Mouse (Mus musculus) liver, embryonic 11.5 days (tissue): Measurements from ENCODE around the gene Bpifb9a. TPM values are rescaled to one million over a fixed set of nuclear protein-coding genes. Genes with fewer than 3 reads are reported as not detected.
A peak's percentile ranks its signal among the peaks of the same experiment; 100 is the strongest.
"Not testable (repeated sequence)": the region's sequence is repeated elsewhere in the genome, so short reads cannot be mapped to it uniquely, and the experiment has no call there.

Experiments used
- ATAC-seq: fragments of 200-750 bp; cut with Nextera tagmentation; replicated peaks from 2 replicates; pipeline ENCODE4 v1.8.0; 2017; ENCODE audit warnings: moderate number of reproducible peaks, mild to moderate bottlenecking, moderate TSS enrichment, moderate library complexity; ENCODE audit not compliant: low FRiP score
- DNase-seq: peaks from one replicate; pipeline ENCODE4 v3.0.0-alpha.2; 2017; ENCODE audit warnings: low spot score
- H3K27ac ChIP-seq: fragments of 300-500 bp; sonication (generic); 2 replicates; pipeline ENCODE4 v1.5.1; 2014; ENCODE audit warnings: mild to moderate bottlenecking, low read depth, low read length, control low read depth
- H3K27me3 ChIP-seq: fragments of 300-500 bp; sonication (generic); replicated peaks from 2 replicates; pipeline ENCODE4 v1.6.1; 2014; ENCODE audit warnings: low read length, mixed read lengths; ENCODE audit not compliant: control insufficient read depth, insufficient read depth
- H3K36me3 ChIP-seq: fragments of 300-500 bp; sonication (generic); 2 replicates; pipeline ENCODE4 v1.6.1; 2014; ENCODE audit warnings: mild to moderate bottlenecking, low read length, moderate library complexity, mixed read lengths; ENCODE audit not compliant: control insufficient read depth, insufficient read depth
- H3K4me1 ChIP-seq: fragments of 300-500 bp; sonication (generic); replicated peaks from 2 replicates; pipeline ENCODE4 v1.6.1; 2014; ENCODE audit warnings: low read length, mixed read lengths; ENCODE audit not compliant: control insufficient read depth, insufficient read depth
- H3K4me2 ChIP-seq: fragments of 300-500 bp; sonication (generic); 2 replicates; pipeline ENCODE4 v1.6.1; 2014; ENCODE audit warnings: mild to moderate bottlenecking, control low read depth, moderate library complexity
- H3K4me3 ChIP-seq: fragments of 300-500 bp; sonication (generic); 2 replicates; pipeline ENCODE4 v1.5.1; 2014; ENCODE audit warnings: low read depth, low read length, control low read depth
- H3K9ac ChIP-seq: fragments of 300-500 bp; sonication (generic); 2 replicates; pipeline ENCODE4 v1.6.1; 2014; ENCODE audit warnings: low read depth, low read length, control low read depth
- H3K9me3 ChIP-seq: fragments of 300-500 bp; sonication (generic); 2 replicates; pipeline ENCODE4 v1.6.1; 2016; ENCODE audit warnings: low read length, inconsistent platforms, mixed read lengths; ENCODE audit not compliant: control insufficient read depth
- WGBS: fragments of 180-500 bp; shearing (Covaris S2); extraction: QIAGEN DNeasy Blood & Tissue Kit; methylation state at CpG from one replicate; pipeline ENCODE4 v1.1.7; 2014; 5-methylcytosine and 5-hydroxymethylcytosine counted together
- polyA plus RNA-seq: library from polyadenylated mRNA; unstranded; fragments of >200 nt; fragmentation: Nextera tagmentation; extraction: Ambion mirVana; gene quantifications from 2 replicates; pipeline ENCODE4 v1.2.1, GENCODE M21; 2014

The Bpifb9a gene
- polyA plus RNA-seq, 1 experiment from 2014 or later: not detected

- not testable (repeated sequence) for H3K36me3 ChIP-seq, H3K27me3 ChIP-seq, H3K9ac ChIP-seq, H3K9me3 ChIP-seq, H3K4me3 ChIP-seq, H3K4me2 ChIP-seq, DNase-seq, H3K4me1 ChIP-seq, H3K27ac ChIP-seq, ATAC-seq
- WGBS: 88% methylated on average over 3 of the region's 3 CpGs
These were observed 34.2 kb downstream of the Bpifb9a start for GRCm38 (mm10) chr2:154291866-154292265.

GRCm38 (mm10) chr2:154292833-154293232 is 35.2 kb downstream of the Bpifb9a start:
- DNase-seq: no peak
- ATAC-seq: no peak
- H3K9me3 ChIP-seq: no peaks in the 10 kb centered on the region
- no peak overlapping the region for H3K9ac ChIP-seq
- no peaks in the 10 kb centered on the region for H3K4me1 ChIP-seq
- H3K4me2 ChIP-seq: no peak overlapping the region
- H3K27me3 ChIP-seq: no peaks in the 10 kb centered on the region
- 67% methylated on average over 1 of the region's 1 CpGs for WGBS
- H3K36me3 ChIP-seq: no peaks in the 10 kb centered on the region
- no peak overlapping the region for H3K4me3 ChIP-seq
- no peak overlapping the region for H3K27ac ChIP-seq

GRCm38 (mm10) chr2:154294746-154295145 is 37.1 kb downstream of the Bpifb9a start:
- not testable (repeated sequence) for H3K27ac ChIP-seq, H3K36me3 ChIP-seq, H3K9ac ChIP-seq, H3K4me1 ChIP-seq, H3K9me3 ChIP-seq, ATAC-seq, H3K27me3 ChIP-seq, H3K4me3 ChIP-seq
- 3% methylated on average over 10 of the region's 10 CpGs for WGBS
- DNase-seq: peak; percentile 41
- H3K4me2 ChIP-seq: 0 out of 2 replicates have a peak overlapping the region, but pooled peaks have one; percentile 17

GRCm38 (mm10) chr2:154300496-154300895 is 42.8 kb downstream of the Bpifb9a start:
- Histone ChIP-seq H3K36me3 (no peaks in the 10 kb centered on the region), H3K27ac (no peak overlapping the region), H3K4me1 (no peaks in the 10 kb centered on the region), H3K4me2 (no peak overlapping the region), H3K9me3 (no peaks in the 10 kb centered on the region), H3K4me3 (no peak overlapping the region), H3K9ac (no peak overlapping the region), H3K27me3 (no peaks in the 10 kb centered on the region)
- 4% methylated on average over 1 of the region's 1 CpGs for WGBS
- DNase-seq: peak; percentile 66
- peak; percentile 81 for ATAC-seq

GRCm38 (mm10) chr2:154301763-154302162 is 44.1 kb downstream of the Bpifb9a start:
- DNase-seq: no peak
- H3K4me3 ChIP-seq: no peak overlapping the region
- H3K27ac ChIP-seq: no peak overlapping the region
- no peaks in the 10 kb centered on the region for H3K36me3 ChIP-seq
- WGBS: 84% methylated on average over 3 of the region's 3 CpGs
- H3K9me3 ChIP-seq: no peaks in the 10 kb centered on the region
- H3K27me3 ChIP-seq: no peaks in the 10 kb centered on the region
- H3K9ac ChIP-seq: no peak overlapping the region
- no peak overlapping the region for H3K4me2 ChIP-seq
- ATAC-seq: no peak
- H3K4me1 ChIP-seq: no peaks in the 10 kb centered on the region

GRCm38 (mm10) chr2:154304604-154305003 is 47.0 kb downstream of the Bpifb9a start:
- not testable (repeated sequence) for ATAC-seq, H3K9ac ChIP-seq, H3K4me2 ChIP-seq, H3K9me3 ChIP-seq, H3K27ac ChIP-seq, H3K4me1 ChIP-seq, H3K36me3 ChIP-seq, DNase-seq, H3K4me3 ChIP-seq, H3K27me3 ChIP-seq
- 77% methylated on average over 1 of the region's 3 CpGs for WGBS

GRCm38 (mm10) chr2:154306927-154307326 is 49.3 kb downstream of the Bpifb9a start, which contains the start of gene Bpifb9b:
TSS of gene Bpifb9b (plus strand) at chr2:154307227.
- H3K4me3 ChIP-seq, H3K4me2 ChIP-seq, H3K27me3 ChIP-seq, ATAC-seq, DNase-seq, H3K9me3 ChIP-seq, H3K27ac ChIP-seq, H3K36me3 ChIP-seq, H3K4me1 ChIP-seq, H3K9ac ChIP-seq: not testable (repeated sequence)
- WGBS: 81% methylated on average over 4 of the region's 4 CpGs

- ATAC-seq, H3K9ac ChIP-seq, H3K9me3 ChIP-seq, H3K27ac ChIP-seq, H3K4me2 ChIP-seq, H3K36me3 ChIP-seq, H3K27me3 ChIP-seq, DNase-seq, H3K4me3 ChIP-seq, H3K4me1 ChIP-seq: not testable (repeated sequence)
- WGBS: 56% methylated on average over 4 of the region's 5 CpGs
These were observed 56.1 kb downstream of the Bpifb9a start for GRCm38 (mm10) chr2:154313771-154314170.
